ENCODE assay signal across 22 mouse cellular contexts in genomic region chr16:36691484-36691883, GRCm38 (mm10). TPM values are rescaled to one million over a fixed set of nuclear protein-coding genes. Genes with fewer than 3 reads are reported as not detected.
DNase-seq lines count a peak whose midpoint lies in the region; ATAC-seq lines count a peak whose summit lies in the region.
"Had no signal": no experiment of that assay in that cellular context is flagged by ENCODE, and none has a peak within 500 bp of the region (broad histone marks: within the 10 kb centered on the region; RNA-seq: fewer than 3 reads in every experiment).

No protein-coding gene starts in this region.

- peak; percentile 9 for DNase-seq in lung, postnatal 36 days
- no peak for DNase-seq in lung, postnatal 10 days
- no peak for DNase-seq in left cerebral cortex, postnatal 4 days
- DNase-seq in ovary, postnatal 36 days (ENCODE audit: low spot score) = no peak
- DNase-seq: adrenal gland, postnatal 14 days; cerebellum, adult 11-12 months; cerebellum, adult 9-10 months; cerebellum, postnatal 25 days; forebrain, postnatal 0 days; gastrocnemius, postnatal 14 days; heart, postnatal 36 days had no signal

- H3K27me3 ChIP-seq in kidney, embryonic 16.5 days (ENCODE audit: insufficient read depth, low read length) = peaks cover 13% of the 10 kb centered on the region
- H3K27me3 ChIP-seq in kidney, embryonic 14.5 days (ENCODE audit: control insufficient read depth, insufficient read depth, low read length) = peaks cover 12% of the 10 kb centered on the region
- 0 out of 2 replicates have a peak, but pooled peaks cover 4% of the 10 kb centered on the region for H3K27me3 ChIP-seq in stomach, embryonic 15.5 days (replicated peaks)

- H3K36me3 ChIP-seq in kidney, embryonic 16.5 days (ENCODE audit: insufficient read depth, low read length) = no peaks in the 10 kb centered on the region
- H3K36me3 ChIP-seq in kidney, embryonic 14.5 days (ENCODE audit: control insufficient read depth, insufficient read depth, low read length) = no peaks in the 10 kb centered on the region
- H3K36me3 ChIP-seq in stomach, embryonic 15.5 days = no peaks in the 10 kb centered on the region
- H3K36me3 ChIP-seq: embryonic facial prominence, embryonic 13.5 days; G1E; heart, embryonic 13.5 days; hindbrain, embryonic 15.5 days had no signal

- H3K4me2 ChIP-seq in kidney, embryonic 16.5 days (replicated peaks; ENCODE audit: low read depth, low read length) = no peak overlapping the region
- H3K4me2 ChIP-seq in kidney, embryonic 14.5 days (replicated peaks; ENCODE audit: low read depth, low read length) = no peak overlapping the region
- no peak overlapping the region for H3K4me2 ChIP-seq in stomach, embryonic 15.5 days
- H3K4me2 ChIP-seq: embryonic facial prominence, embryonic 13.5 days; forebrain, embryonic 13.5 days; heart, embryonic 13.5 days; hindbrain, embryonic 15.5 days had no signal

- no peak overlapping the region for H3K9ac ChIP-seq in kidney, embryonic 16.5 days (replicated peaks; ENCODE audit: low read length)
- H3K9ac ChIP-seq in kidney, embryonic 14.5 days (ENCODE audit: low read depth, low read length) = no peak overlapping the region
- H3K9ac ChIP-seq in stomach, embryonic 15.5 days = no peak overlapping the region
- H3K9ac ChIP-seq: embryonic facial prominence, embryonic 13.5 days; forebrain, embryonic 13.5 days; forebrain, postnatal 0 days; heart, embryonic 13.5 days; hindbrain, embryonic 15.5 days had no signal

- 0 out of 2 replicates have a peak, but pooled peaks cover 3% of the 10 kb centered on the region for H3K4me1 ChIP-seq in kidney, embryonic 16.5 days (ENCODE audit: insufficient read depth, low read length)
- 0 out of 2 replicates have a peak, but pooled peaks cover 3% of the 10 kb centered on the region for H3K4me1 ChIP-seq in kidney, embryonic 14.5 days (ENCODE audit: control insufficient read depth, insufficient read depth, low read length)
- 0 out of 2 replicates have a peak, but pooled peaks cover 4% of the 10 kb centered on the region for H3K4me1 ChIP-seq in stomach, embryonic 15.5 days

- 0 out of 2 replicates have a peak overlapping the region, but pooled peaks have one; percentile 43 for H3K27ac ChIP-seq in kidney, embryonic 16.5 days (ENCODE audit: low read length)
- no peak overlapping the region for H3K27ac ChIP-seq in kidney, embryonic 14.5 days (ENCODE audit: low read depth, low read length)
- peak overlapping the region; percentile 28; the same call in 1 of the 2 replicates for H3K27ac ChIP-seq in stomach, embryonic 15.5 days
- H3K27ac ChIP-seq: embryonic facial prominence, embryonic 13.5 days; forebrain, embryonic 13.5 days; heart, embryonic 13.5 days; hindbrain, embryonic 15.5 days had no signal

- intact Hi-C loops in left cerebral cortex, postnatal 4 days (cut with DNase I) = no loop called here

- no peak overlapping the region for H3K4me3 ChIP-seq in kidney, embryonic 16.5 days (ENCODE audit: low read length)
- H3K4me3 ChIP-seq in kidney, embryonic 14.5 days (ENCODE audit: low read length) = no peak overlapping the region
- H3K4me3 ChIP-seq in stomach, embryonic 15.5 days (replicated peaks) = no peak overlapping the region
- H3K4me3 ChIP-seq: embryonic facial prominence, embryonic 13.5 days; forebrain, embryonic 13.5 days; heart, embryonic 13.5 days; hindbrain, embryonic 15.5 days had no signal

- H3K9me3 ChIP-seq in kidney, embryonic 16.5 days (ENCODE audit: low read length) = no peaks in the 10 kb centered on the region
- H3K9me3 ChIP-seq in kidney, embryonic 14.5 days (ENCODE audit: control insufficient read depth, low read length) = no peaks in the 10 kb centered on the region
- no peaks in the 10 kb centered on the region for H3K9me3 ChIP-seq in stomach, embryonic 15.5 days
- H3K9me3 ChIP-seq: embryonic facial prominence, embryonic 13.5 days; forebrain, embryonic 13.5 days; G1E; heart, embryonic 13.5 days; hindbrain, embryonic 15.5 days had no signal

- 70% methylated on average over 3 of the region's 3 CpGs for WGBS in kidney, embryonic 16.5 days
- 79% methylated on average over 3 of the region's 3 CpGs for WGBS in kidney, embryonic 14.5 days
- 58% methylated on average over 3 of the region's 3 CpGs for WGBS in stomach, embryonic 15.5 days

- ATAC-seq in kidney, embryonic 16.5 days (ENCODE audit: low FRiP score, low TSS enrichment) = no peak
- ATAC-seq in kidney, embryonic 14.5 days (ENCODE audit: low FRiP score, low TSS enrichment) = no peak
- no peak for ATAC-seq in stomach, embryonic 15.5 days (ENCODE audit: insufficient read depth, low FRiP score, low read depth)
- ATAC-seq: activated CD4-positive, CD25-positive, alpha-beta regulatory T cell, adult 4 months; forebrain, embryonic 13.5 days; forebrain, postnatal 0 days had no signal

RNA-seq across cellular contexts. Expression of gene Ildr1, which starts 2.3 kb away (rescaled TPM):
- 8.8 and 9.6 TPM in 2 replicates for polyA plus RNA-seq in kidney, embryonic 16.5 days (2015; fragmentation: Nextera tagmentation; extraction: Ambion mirVana)
- 2.7 and 4.6 TPM in 2 replicates for polyA plus RNA-seq in kidney, embryonic 14.5 days (2014; fragmentation: Nextera tagmentation; extraction: Ambion mirVana)
- 7.5 and 7.8 TPM in 2 replicates for polyA plus RNA-seq in stomach, embryonic 15.5 days (2015; fragmentation: Nextera tagmentation; extraction: Ambion mirVana)
- under 1 TPM; 0.18 to 0.56 TPM for total RNA-seq in left cerebral cortex, postnatal 4 days (2021)
- total RNA-seq: adrenal gland, adult 18-20 months; adrenal gland, postnatal 14 days; heart, postnatal 36 days had no signal
- polyA plus RNA-seq: forebrain, embryonic 13.5 days; G1E; heart, postnatal 0 days had no signal

RNA-seq across cellular contexts. Expression of gene Cd86, which starts 25.6 kb away (rescaled TPM):
- polyA plus RNA-seq in kidney, embryonic 16.5 days (2015; fragmentation: Nextera tagmentation; extraction: Ambion mirVana) = 1.1 and 2.2 TPM in 2 replicates
- polyA plus RNA-seq in kidney, embryonic 14.5 days (2014; fragmentation: Nextera tagmentation; extraction: Ambion mirVana) = 1.2 and 1.4 TPM in 2 replicates
- 2.5 and 3.0 TPM in 2 replicates for polyA plus RNA-seq in stomach, embryonic 15.5 days (2015; fragmentation: Nextera tagmentation; extraction: Ambion mirVana)
- total RNA-seq in left cerebral cortex, postnatal 4 days (2021) = 1 to 10 TPM in 1 of 2 experiments, under 1 TPM in 1; 0.62 to 1.0 TPM
- total RNA-seq: G1E had no signal
- polyA plus RNA-seq: G1E had no signal
